Mouse (Mus musculus): Measurements from ENCODE around the gene Tmprss6. TPM values are rescaled to one million over a fixed set of nuclear protein-coding genes. Genes with fewer than 3 reads are reported as not detected.

The Tmprss6 gene
- polyA plus RNA-seq (2015; fragmentation: Nextera tagmentation; extraction: Ambion mirVana): 0.19 and 0.47 TPM in 2 replicates

GRCm38 (mm10) chr15:78468379-78468937, at the start of gene Tmprss6:
TSS of gene Tmprss6 (minus strand) at chr15:78468634.

GRCm38 (mm10) chr15:78494968-78495406, 26.6 kb upstream of the Tmprss6 start, which contains the start of gene Il2rb:
TSS of gene Il2rb (minus strand) at chr15:78495271.

GRCm38 (mm10) chr15:78428391-78429138, 39.9 kb downstream of the Tmprss6 start, which contains the start of gene Kctd17:
TSS of gene Kctd17 (plus strand) at chr15:78428564.

GRCm38 (mm10) chr15:78406293-78406934, 62.0 kb downstream of the Tmprss6 start, which contains the start of gene Mpst:
TSS of gene Mpst (plus strand) at chr15:78406416.

GRCm38 (mm10) chr15:78405517-78406211, 62.8 kb downstream of the Tmprss6 start, which contains the start of gene Tst:
TSS of gene Tst (minus strand) at chr15:78405907.

GRCm38 (mm10) chr15:78395478-78395962, 72.9 kb downstream of the Tmprss6 start, which contains the start of gene Tex33:
TSS of gene Tex33 (minus strand) at chr15:78395912.

Other genes with a start within 250 kb of the Tmprss6 start
- gene Ncf4, start 223.8 kb downstream of the Tmprss6 start, polyA plus RNA-seq (2015; fragmentation: Nextera tagmentation; extraction: Ambion mirVana): 34.8 and 39.4 TPM in 2 replicates
- 0.65 and 1.4 TPM in 2 replicates for gene Csf2rb2, start 162.9 kb downstream of the Tmprss6 start, polyA plus RNA-seq (2015; fragmentation: Nextera tagmentation; extraction: Ambion mirVana)
- gene Csf2rb, start 142.9 kb downstream of the Tmprss6 start, polyA plus RNA-seq (2015; fragmentation: Nextera tagmentation; extraction: Ambion mirVana): 2.3 and 4.9 TPM in 2 replicates
- not detected in 2 replicates for gene Tex33, start 72.7 kb downstream of the Tmprss6 start, polyA plus RNA-seq (2015; fragmentation: Nextera tagmentation; extraction: Ambion mirVana)
- 17.1 and 22.4 TPM in 2 replicates for gene Tst, start 62.7 kb downstream of the Tmprss6 start, polyA plus RNA-seq (2015; fragmentation: Nextera tagmentation; extraction: Ambion mirVana)
- 2.5 and 3.0 TPM in 2 replicates for gene Mpst, start 62.2 kb downstream of the Tmprss6 start, polyA plus RNA-seq (2015; fragmentation: Nextera tagmentation; extraction: Ambion mirVana)
- gene Kctd17, start 40.1 kb downstream of the Tmprss6 start, polyA plus RNA-seq (2015; fragmentation: Nextera tagmentation; extraction: Ambion mirVana): 61.5 and 64.3 TPM in 2 replicates
- 0.20 and 0.24 TPM in 2 replicates for gene Il2rb, start 26.6 kb upstream of the Tmprss6 start, polyA plus RNA-seq (2015; fragmentation: Nextera tagmentation; extraction: Ambion mirVana)
- gene C1qtnf6, start 62.8 kb upstream of the Tmprss6 start, polyA plus RNA-seq (2015; fragmentation: Nextera tagmentation; extraction: Ambion mirVana): 44.3 and 44.5 TPM in 2 replicates
- not detected in 2 replicates for gene Sstr3, start 76.1 kb upstream of the Tmprss6 start, polyA plus RNA-seq (2015; fragmentation: Nextera tagmentation; extraction: Ambion mirVana)
- 7.9 and 29.7 TPM in 2 replicates for gene Rac2, start 104.1 kb upstream of the Tmprss6 start, polyA plus RNA-seq (2015; fragmentation: Nextera tagmentation; extraction: Ambion mirVana)
- 7.8 and 19.8 TPM in 2 replicates for gene Cyth4, start 128.4 kb upstream of the Tmprss6 start, polyA plus RNA-seq (2015; fragmentation: Nextera tagmentation; extraction: Ambion mirVana)